Mouse (Mus musculus) liver, adult 10 weeks (tissue): ENCODE results near the gene Olfr845. TPM values are rescaled to one million over a fixed set of nuclear protein-coding genes. Genes with fewer than 3 reads are reported as not detected.

Experiments used
- polyA plus RNA-seq: library from polyadenylated mRNA; stranded (reverse); fragments of 350-450 nt; fragmentation: Illumina TruSeq; extraction: RNeasy Lipid Tissue Mini Kit (QIAGEN cat#74804); gene quantifications from one replicate; pipeline ENCODE4 v1.2.3, GENCODE M21; 2014; ENCODE audit warnings: low read depth, low replicate concordance

Gene Olfr845
- polyA plus RNA-seq = not detected

GRCm38 (mm10) chr9:19336157-19336556 lies at the start of gene Olfr845:
Olfr845 (plus strand) TSS chr9:19336457.

GRCm38 (mm10) chr9:19316047-19316446 lies 20.2 kb upstream of the Olfr845 start, which contains the start of gene Olfr844:
Olfr844 (plus strand) TSS chr9:19316347.

GRCm38 (mm10) chr9:19363905-19364304 lies 27.6 kb downstream of the Olfr845 start, which contains the start of gene Olfr846:
Olfr846 (minus strand) TSS chr9:19364005.

DNA sequence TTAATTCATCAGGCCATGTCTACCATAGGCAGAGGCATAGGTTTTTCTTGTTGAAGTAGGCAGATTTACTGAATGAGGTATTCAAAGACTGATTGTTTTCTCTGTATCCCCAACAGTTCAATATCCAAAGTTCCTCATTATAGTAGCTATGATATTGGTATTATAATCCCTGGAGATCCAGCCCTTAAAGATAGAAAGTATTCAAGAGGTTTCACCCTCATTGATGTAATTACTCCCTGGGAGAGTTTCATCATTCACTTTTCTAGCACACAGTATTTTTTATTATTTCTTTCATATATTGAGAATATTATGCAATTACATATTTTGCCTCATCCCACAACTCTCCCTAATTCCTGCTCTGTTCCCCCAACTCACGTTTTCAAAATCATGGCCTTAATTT lies 42.3 kb downstream of the Olfr845 start, which contains the start of gene Olfr847:
Olfr847 (minus strand) TSS at position 101 of the 400 bp plus-strand sequence.

Other genes with a start within 250 kb of the Olfr845 start
- gene Olfr836, start 216.1 kb upstream of the Olfr845 start, polyA plus RNA-seq = not detected
- not detected for gene Olfr837, start 200.1 kb upstream of the Olfr845 start, polyA plus RNA-seq
- gene Olfr839-ps1, start 159.1 kb upstream of the Olfr845 start, polyA plus RNA-seq = not detected
- gene Olfr843, start 84.5 kb upstream of the Olfr845 start, polyA plus RNA-seq = not detected
- not detected for gene Olfr844, start 20.1 kb upstream of the Olfr845 start, polyA plus RNA-seq
- gene Olfr846, start 27.5 kb downstream of the Olfr845 start, polyA plus RNA-seq = not detected
- gene Olfr847, start 42.2 kb downstream of the Olfr845 start, polyA plus RNA-seq = not detected
- gene Olfr849, start 103.8 kb downstream of the Olfr845 start, polyA plus RNA-seq = not detected
- not detected for gene Olfr850, start 141.8 kb downstream of the Olfr845 start, polyA plus RNA-seq
- not detected for gene Olfr851, start 156.8 kb downstream of the Olfr845 start, polyA plus RNA-seq
- not detected for gene Olfr853, start 204.6 kb downstream of the Olfr845 start, polyA plus RNA-seq
- not detected for gene Olfr854, start 230.9 kb downstream of the Olfr845 start, polyA plus RNA-seq
- gene Olfr855, start 246.2 kb downstream of the Olfr845 start, polyA plus RNA-seq = not detected